Mouse (Mus musculus): Measurements from ENCODE around the gene Cnih1. TPM values are rescaled to one million over a fixed set of nuclear protein-coding genes. Genes with fewer than 3 reads are reported as not detected.

Gene Cnih1
- total RNA-seq, 2 experiments from 2014 or later: 65.6 to 70.3 TPM

DNA sequence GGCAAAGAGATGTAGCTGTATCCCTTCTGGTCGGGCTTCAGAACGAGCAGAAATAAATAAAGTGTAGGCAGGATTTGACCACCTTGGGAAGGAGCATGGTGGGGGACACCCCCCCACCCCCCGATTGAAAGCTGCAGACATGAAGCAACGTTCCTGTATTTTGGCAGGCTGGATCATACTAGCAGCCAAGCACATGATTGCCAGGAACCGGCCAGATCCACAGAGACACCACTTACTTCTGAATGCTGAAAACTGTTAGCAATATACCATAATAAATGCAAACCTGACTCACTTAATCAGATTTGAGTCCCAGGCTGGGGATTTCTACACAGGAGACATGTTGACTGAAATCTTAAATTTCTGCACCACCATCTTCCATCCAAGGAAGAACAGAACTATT lies 53.9 kb downstream of the Cnih1 start:
- no peak for DNase-seq (ENCODE audit: low spot score in 2 of 2)

- DNase-seq (ENCODE audit: low spot score in 2 of 2): peak in 1 of 2 experiments; percentile 21
Measured at GRCm38 (mm10) chr14:46725743-46726142, 62.5 kb downstream of the Cnih1 start.

Other genes starting within 250 kb of the Cnih1 start
- gene Cdkn3, start 27.9 kb downstream of the Cnih1 start, total RNA-seq (2021): 1 to 10 TPM; 1.4 to 3.0 TPM
- 100 to 1,000 TPM; 161 to 175 TPM for gene Gmfb, start 33.8 kb upstream of the Cnih1 start, total RNA-seq (2021)
- gene Cgrrf1, start 43.7 kb upstream of the Cnih1 start, total RNA-seq (2021): 10 to 100 TPM; 11.0 to 12.5 TPM
- 10 to 100 TPM; 12.6 to 13.0 TPM for gene Samd4, start 94.4 kb upstream of the Cnih1 start, total RNA-seq (2021)

Measured in layer of hippocampus, postnatal 10 days (tissue).